Mouse (Mus musculus) intestine, embryonic 16.5 days (tissue): Measurements from ENCODE around the gene Elf3. TPM values are rescaled to one million over a fixed set of nuclear protein-coding genes. Genes with fewer than 3 reads are reported as not detected.
"Not testable (repeated sequence)": the region's sequence is repeated elsewhere in the genome, so short reads cannot be mapped to it uniquely, and the experiment has no call there.

Experiments used
- ATAC-seq: fragments of 200-750 bp; cut with Nextera tagmentation; 2 replicates; pipeline ENCODE4 v1.8.0; 2017; ENCODE audit warnings: moderate TSS enrichment, moderate library complexity
- H3K27ac ChIP-seq: fragments of 300-500 bp; sonication (generic); 2 replicates; pipeline ENCODE4 v1.5.1; 2014; ENCODE audit warnings: mild to moderate bottlenecking, low read length
- H3K27me3 ChIP-seq: fragments of 300-500 bp; sonication (generic); replicated peaks from 2 replicates; pipeline ENCODE4 v1.6.1; 2014; ENCODE audit warnings: low read length, control low read depth, mixed read lengths; ENCODE audit not compliant: control insufficient read depth, insufficient read depth
- H3K36me3 ChIP-seq: fragments of 300-500 bp; sonication (generic); 2 replicates; pipeline ENCODE4 v1.6.1; 2014; ENCODE audit warnings: low read length, control low read depth; ENCODE audit not compliant: control insufficient read depth, insufficient read depth
- H3K4me1 ChIP-seq: fragments of 300-500 bp; sonication (generic); 2 replicates; pipeline ENCODE4 v1.6.1; 2014; ENCODE audit warnings: low read length, control low read depth, mixed read lengths; ENCODE audit not compliant: control insufficient read depth, insufficient read depth
- H3K4me2 ChIP-seq: fragments of 300-500 bp; sonication (generic); 2 replicates; pipeline ENCODE4 v1.6.1; 2014; ENCODE audit warnings: low read depth, low read length, control low read depth
- H3K4me3 ChIP-seq: fragments of 300-500 bp; sonication (generic); 2 replicates; pipeline ENCODE4 v1.5.1; 2014; ENCODE audit warnings: mild to moderate bottlenecking, low read length
- H3K9ac ChIP-seq: fragments of 300-500 bp; sonication (generic); 2 replicates; pipeline ENCODE4 v1.6.1; 2014; ENCODE audit warnings: low read depth, low read length
- H3K9me3 ChIP-seq: fragments of 300-500 bp; sonication (generic); 2 replicates; pipeline ENCODE4 v1.6.1; 2016; ENCODE audit warnings: low read length, control low read depth; ENCODE audit not compliant: control insufficient read depth
- WGBS: fragments of 180-500 bp; shearing (Covaris S2); extraction: QIAGEN DNeasy Blood & Tissue Kit; methylation state at CpG from one replicate; pipeline ENCODE4 v1.1.7; 2014; 5-methylcytosine and 5-hydroxymethylcytosine counted together
- polyA plus RNA-seq: library from polyadenylated mRNA; unstranded; fragments of >200 nt; fragmentation: Nextera tagmentation; extraction: Ambion mirVana; gene quantifications from 2 replicates; pipeline ENCODE4 v1.2.1, GENCODE M21; 2015

Elf3 gene
- polyA plus RNA-seq, 1 experiment from 2014 or later: 264 TPM

DNA sequence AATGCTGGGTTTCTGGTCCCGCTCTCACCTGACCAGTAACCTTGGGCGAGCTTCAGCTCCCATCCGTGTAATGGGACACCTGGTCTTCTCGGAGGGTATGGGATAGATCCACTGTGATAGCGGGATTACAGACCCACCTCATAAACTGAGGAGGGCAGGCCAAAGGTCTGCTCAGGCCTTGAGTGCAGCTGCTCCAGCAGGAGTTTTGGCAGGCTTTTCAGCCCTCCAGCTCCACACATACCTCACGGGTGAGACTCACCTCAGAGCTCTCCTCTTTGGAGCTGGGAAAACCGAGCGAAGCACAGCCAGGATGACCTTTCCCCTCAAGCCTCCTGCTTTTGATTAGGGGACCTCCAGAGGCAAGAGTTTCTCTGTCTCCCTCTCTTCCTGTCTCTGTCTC, 7.0 kb downstream of the Elf3 start:
- 65% methylated on average over 8 of the region's 8 CpGs for WGBS
- peak overlapping the region; percentile 85 for H3K27ac ChIP-seq

DNA sequence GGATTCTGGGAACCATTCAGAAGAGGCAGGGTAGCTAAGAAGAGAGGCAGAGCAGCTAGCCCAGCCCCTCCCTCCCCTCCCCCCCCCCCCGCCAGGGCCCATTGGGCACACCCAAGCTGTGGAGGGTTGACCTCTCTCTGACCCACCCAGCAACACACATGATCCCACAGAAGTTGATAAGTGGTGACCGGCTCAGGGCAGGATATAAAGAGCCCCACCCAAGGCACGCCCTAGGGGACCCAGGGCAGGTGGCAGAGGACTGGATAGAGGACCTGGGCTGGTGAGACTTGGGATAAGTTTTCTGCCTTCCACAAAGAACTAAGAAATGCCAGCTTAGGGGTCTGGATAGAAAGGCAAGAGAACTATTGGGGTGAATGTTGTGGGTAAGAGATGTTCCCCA, 7.7 kb downstream of the Elf3 start:
- 44% methylated on average over 2 of the region's 3 CpGs for WGBS
- no peaks in the 10 kb centered on the region for H3K36me3 ChIP-seq
- H3K4me2 ChIP-seq: peak overlapping the region; percentile 30; the same call in 1 of the 2 replicates
- no peak overlapping the region for H3K9ac ChIP-seq
- H3K4me3 ChIP-seq: no peak overlapping the region
- no peaks in the 10 kb centered on the region for H3K9me3 ChIP-seq
- peak; percentile 89 for ATAC-seq
- H3K27ac ChIP-seq: peak overlapping the region; percentile 85
- H3K27me3 ChIP-seq: no peaks in the 10 kb centered on the region
- peaks cover 22% of the 10 kb centered on the region for H3K4me1 ChIP-seq

More for the DNA sequence above, 7.0 kb downstream of the Elf3 start:
- Histone ChIP-seq H3K4me3 (no peak overlapping the region), H3K9me3 (no peaks in the 10 kb centered on the region), H3K4me2 (peak overlapping the region; percentile 8; the same call in 1 of the 2 replicates), H3K27me3 (no peaks in the 10 kb centered on the region), H3K9ac (0 out of 2 replicates have a peak overlapping the region, but pooled peaks have one; percentile 3), H3K4me1 (peaks cover 22% of the 10 kb centered on the region), H3K36me3 (no peaks in the 10 kb centered on the region)
- no peak for ATAC-seq

DNA sequence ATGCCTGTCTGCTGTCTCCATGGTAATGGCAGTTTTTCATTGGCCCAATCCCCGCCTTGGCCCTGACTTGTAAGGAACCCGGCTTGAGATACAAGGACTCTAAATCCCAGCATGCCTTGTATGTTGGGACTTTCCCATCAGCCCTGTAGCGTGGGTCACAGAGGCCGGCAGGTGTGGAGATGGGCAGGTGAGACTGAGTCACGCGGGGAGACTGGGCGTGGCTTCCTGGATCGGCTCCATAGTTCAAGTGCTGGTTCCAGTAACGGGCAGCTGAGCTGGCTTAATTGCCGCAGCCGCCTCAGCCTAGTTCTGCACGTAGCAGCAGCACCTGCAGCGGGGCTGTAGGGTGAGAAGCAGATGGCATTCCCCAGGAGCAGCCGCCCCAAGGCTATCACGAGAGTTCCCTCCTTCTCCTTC, 9.9 kb downstream of the Elf3 start:
- ATAC-seq: peak; percentile 82
- H3K4me3 ChIP-seq: peak overlapping the region; percentile 23
- WGBS: 4% methylated on average over 15 of the region's 15 CpGs

DNA sequence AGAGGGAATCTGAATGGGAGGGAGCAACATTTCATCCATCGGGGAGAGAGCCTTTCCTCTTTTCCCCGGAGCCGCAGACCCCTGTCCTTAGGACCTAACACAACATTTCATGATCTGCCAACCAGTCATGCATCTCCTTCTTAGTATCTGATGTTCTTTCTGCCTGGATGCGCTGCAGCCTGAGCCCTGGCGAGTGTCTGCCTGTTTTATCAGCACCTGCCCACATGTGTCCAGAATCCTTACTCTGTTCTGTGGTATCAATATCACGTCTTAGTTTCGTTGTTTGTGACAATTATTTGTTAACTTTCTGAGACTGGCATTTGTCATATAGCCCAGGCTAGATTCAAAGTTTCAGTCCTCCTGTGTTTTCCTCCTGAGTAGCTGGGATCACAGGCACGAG, 14.4 kb downstream of the Elf3 start:
- H3K36me3 ChIP-seq: no peaks in the 10 kb centered on the region
- H3K4me2 ChIP-seq: no peak overlapping the region
- H3K4me1 ChIP-seq: peaks cover 3% of the 10 kb centered on the region; the same call in 1 of the 2 replicates
- 83% methylated on average over 8 of the region's 8 CpGs for WGBS
- H3K9me3 ChIP-seq: no peaks in the 10 kb centered on the region
- H3K9ac ChIP-seq: no peak overlapping the region
- H3K27ac ChIP-seq: no peak overlapping the region
- H3K27me3 ChIP-seq: no peaks in the 10 kb centered on the region
- ATAC-seq: no peak
- H3K4me3 ChIP-seq: no peak overlapping the region

More for the DNA sequence above, 9.9 kb downstream of the Elf3 start:
- peak overlapping the region; percentile 25; the same call in 1 of the 2 replicates for H3K9ac ChIP-seq
- peak overlapping the region; percentile 85 for H3K27ac ChIP-seq
- peaks cover 22% of the 10 kb centered on the region for H3K4me1 ChIP-seq
- no peaks in the 10 kb centered on the region for H3K36me3 ChIP-seq
- no peaks in the 10 kb centered on the region for H3K9me3 ChIP-seq
- no peaks in the 10 kb centered on the region for H3K27me3 ChIP-seq
- H3K4me2 ChIP-seq: peak overlapping the region; percentile 13

DNA sequence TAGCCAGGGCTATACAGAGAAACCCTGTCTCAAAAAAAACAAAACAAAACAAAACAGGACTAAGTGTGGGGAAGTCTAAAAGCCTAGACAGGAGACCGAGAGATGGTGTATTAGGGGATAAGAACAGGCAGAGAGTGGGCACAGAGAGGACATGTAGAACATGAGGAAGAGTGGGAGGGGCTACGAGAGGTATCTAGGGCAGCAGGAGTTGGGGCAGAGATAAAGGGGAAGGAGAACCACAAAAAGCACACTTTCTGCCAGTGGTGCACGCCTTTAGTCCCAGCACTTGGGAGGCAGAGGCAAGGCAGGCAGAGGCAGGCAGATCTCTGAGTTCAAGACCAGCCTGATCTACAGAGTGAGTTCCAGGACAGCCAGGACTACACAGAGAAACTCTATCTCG, 18.2 kb downstream of the Elf3 start:
- H3K4me2 ChIP-seq, H3K27ac ChIP-seq, H3K4me3 ChIP-seq, H3K36me3 ChIP-seq, H3K27me3 ChIP-seq, H3K9me3 ChIP-seq, ATAC-seq, H3K9ac ChIP-seq: not testable (repeated sequence)
- 86% methylated on average over 4 of the region's 4 CpGs for WGBS
- H3K4me1 ChIP-seq: peaks cover 11% of the 10 kb centered on the region

DNA sequence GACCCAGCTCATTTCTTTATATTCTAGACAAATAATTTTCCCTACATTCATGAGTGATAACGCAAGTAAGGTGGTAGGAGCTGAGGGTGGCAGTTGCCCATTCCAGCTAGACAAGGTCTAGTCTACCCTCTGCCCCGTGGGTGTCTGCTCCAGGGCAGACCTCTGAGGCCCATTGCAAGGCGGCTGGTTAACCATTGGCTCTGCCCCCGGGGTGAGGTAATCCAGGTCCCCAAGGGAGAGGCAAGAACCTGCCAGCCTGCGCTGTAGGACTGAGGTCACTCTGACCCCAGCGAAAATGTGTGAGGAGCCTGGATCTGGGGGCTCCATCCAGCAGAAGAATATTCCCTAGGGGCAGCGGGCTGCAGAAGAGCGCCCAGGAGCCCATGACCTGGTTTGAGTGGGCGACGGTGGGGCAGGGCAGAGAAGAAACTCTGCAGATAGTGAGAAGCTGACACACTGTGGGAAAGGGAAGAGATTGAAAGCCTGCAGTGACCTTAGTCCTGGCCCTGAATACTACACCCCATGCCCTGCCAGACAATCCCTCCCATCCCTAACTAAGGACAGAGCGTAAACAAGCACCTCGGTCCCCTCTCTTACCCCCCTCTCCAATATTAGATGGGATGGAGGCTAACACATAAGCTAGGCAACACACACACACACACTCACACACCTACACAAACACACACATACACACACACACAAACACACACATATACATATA, 21.1 kb downstream of the Elf3 start:
- ATAC-seq: peak; percentile 87
- Histone ChIP-seq H3K36me3 (no peaks in the 10 kb centered on the region), H3K9me3 (no peaks in the 10 kb centered on the region), H3K27me3 (no peaks in the 10 kb centered on the region), H3K4me3 (no peak overlapping the region), H3K9ac (peak overlapping the region; percentile 62), H3K4me2 (peak overlapping the region; percentile 25; the same call in 1 of the 2 replicates), H3K27ac (peak overlapping the region; percentile 91), H3K4me1 (peaks cover 11% of the 10 kb centered on the region)
- 46% methylated on average over 12 of the region's 12 CpGs for WGBS

DNA sequence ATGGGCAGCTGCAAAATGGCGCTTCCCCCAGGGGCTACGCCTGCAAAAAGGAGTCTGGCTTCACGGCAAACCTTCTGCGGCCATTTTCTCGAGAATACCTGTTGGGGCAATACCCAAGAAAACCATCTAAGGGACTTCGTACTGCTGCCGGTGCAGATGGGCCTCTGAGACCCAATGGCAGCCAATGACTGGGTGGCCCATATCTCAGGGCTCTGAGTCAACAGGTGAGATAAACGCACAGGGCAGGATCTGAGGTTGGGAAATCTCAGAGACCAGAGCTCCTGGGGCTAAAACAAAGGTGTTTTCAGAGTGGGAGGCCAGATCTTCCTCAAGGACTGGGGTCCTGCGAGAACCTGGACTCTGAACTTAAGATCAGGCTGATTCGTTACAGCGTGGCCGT, 23.6 kb downstream of the Elf3 start:
- Histone ChIP-seq H3K4me1 (peaks cover 11% of the 10 kb centered on the region; the same call in 1 of the 2 replicates), H3K9ac (peak overlapping the region; percentile 65), H3K4me3 (peak overlapping the region; percentile 20), H3K36me3 (no peaks in the 10 kb centered on the region), H3K4me2 (peak overlapping the region; percentile 49), H3K27me3 (no peaks in the 10 kb centered on the region), H3K9me3 (no peaks in the 10 kb centered on the region), H3K27ac (peak overlapping the region; percentile 88)
- WGBS: 67% methylated on average over 12 of the region's 12 CpGs
- peak; percentile 89 for ATAC-seq

DNA sequence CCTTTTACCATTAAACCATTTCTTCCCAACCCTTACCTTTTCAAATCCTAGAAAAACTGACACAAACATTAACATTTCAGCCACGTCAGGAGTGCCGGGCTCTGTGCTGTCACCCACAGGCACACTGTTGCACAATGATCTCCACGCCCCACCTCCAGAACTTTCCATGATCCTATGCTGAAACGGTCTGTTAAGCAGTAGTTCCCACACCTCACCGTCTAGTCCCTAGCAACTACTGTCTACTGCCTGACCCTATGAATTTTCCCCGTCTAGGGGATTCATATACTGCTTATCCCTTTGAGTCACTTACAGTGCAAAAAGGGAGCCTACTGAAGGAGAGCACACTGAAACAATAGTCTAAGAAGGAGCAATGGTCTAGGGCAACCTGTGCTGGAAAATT, 24.4 kb downstream of the Elf3 start:
- H3K4me3 ChIP-seq: no peak overlapping the region
- no peaks in the 10 kb centered on the region for H3K36me3 ChIP-seq
- H3K27ac ChIP-seq: peak overlapping the region; percentile 88
- WGBS: 72% methylated on average over 6 of the region's 6 CpGs
- H3K9ac ChIP-seq: peak overlapping the region; percentile 65; the same call in 1 of the 2 replicates
- no peaks in the 10 kb centered on the region for H3K27me3 ChIP-seq
- peaks cover 11% of the 10 kb centered on the region; the same call in 1 of the 2 replicates for H3K4me1 ChIP-seq
- peak; percentile 70 for ATAC-seq
- peak overlapping the region; percentile 49 for H3K4me2 ChIP-seq
- no peaks in the 10 kb centered on the region for H3K9me3 ChIP-seq

DNA sequence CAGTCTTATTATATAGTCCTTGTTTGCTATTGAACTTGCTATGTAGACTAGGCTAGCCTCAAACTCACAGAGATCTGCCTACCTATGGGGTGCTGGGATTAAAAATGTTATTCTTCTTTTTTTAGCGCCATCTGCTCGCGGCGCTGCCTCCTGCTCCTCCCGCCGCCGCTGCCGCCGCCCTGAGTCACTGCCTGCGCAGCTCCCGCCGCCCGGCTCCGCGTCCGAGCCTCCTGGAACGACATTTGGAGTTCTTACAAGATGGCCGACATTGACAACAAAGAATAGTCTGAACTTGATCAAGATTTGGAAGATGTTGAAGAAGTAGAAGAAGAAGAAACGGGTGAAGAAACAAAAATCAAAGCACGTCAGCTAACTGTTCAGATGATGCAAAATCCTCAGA, 26.5 kb downstream of the Elf3 start:
- H3K4me2 ChIP-seq, H3K9me3 ChIP-seq, H3K4me1 ChIP-seq, ATAC-seq, H3K9ac ChIP-seq, H3K27ac ChIP-seq, H3K4me3 ChIP-seq, H3K27me3 ChIP-seq, H3K36me3 ChIP-seq: not testable (repeated sequence)
- WGBS: 78% methylated on average over 20 of the region's 20 CpGs
